Mouse (Mus musculus) adrenal gland, postnatal 25 days (tissue): ENCODE measurements around the gene Zfp180. TPM values are rescaled to one million over a fixed set of nuclear protein-coding genes. Genes with fewer than 3 reads are reported as not detected.

Experiments used
- total RNA-seq: library from RNA; stranded (reverse); gene quantifications from 2 replicates; pipeline ENCODE4 v1.2.3, GENCODE M21; 2021

Gene Zfp180
- total RNA-seq, 1 experiment from 2014 or later, result 26.6 TPM

Other genes with a start within 250 kb of the Zfp180 start
- gene Vmn1r176, start 244.6 kb upstream of the Zfp180 start, total RNA-seq, result not detected in 2 replicates
- not detected in 2 replicates for gene Vmn1r177, start 215.5 kb upstream of the Zfp180 start, total RNA-seq
- gene Vmn1r178, start 189.9 kb upstream of the Zfp180 start, total RNA-seq, result not detected in 2 replicates
- gene Vmn1r179, start 154.9 kb upstream of the Zfp180 start, total RNA-seq, result not detected in 2 replicates
- not detected in 2 replicates for gene Vmn1r180, start 131.3 kb upstream of the Zfp180 start, total RNA-seq
- gene Vmn1r181, start 107.3 kb upstream of the Zfp180 start, total RNA-seq, result not detected in 2 replicates
- gene V1rd19, start 80.2 kb upstream of the Zfp180 start, total RNA-seq, result not detected in 2 replicates
- gene Vmn1r183, start 28.7 kb upstream of the Zfp180 start, total RNA-seq, result not detected in 2 replicates
- 5.4 and 6.1 TPM in 2 replicates for gene Zfp112, start 30.4 kb downstream of the Zfp180 start, total RNA-seq
- 11.1 and 11.3 TPM in 2 replicates for gene Zfp235, start 52.2 kb downstream of the Zfp180 start, total RNA-seq
- 0.29 and 0.58 TPM in 2 replicates for gene Zfp114, start 93.1 kb downstream of the Zfp180 start, total RNA-seq
- 9.7 and 9.9 TPM in 2 replicates for gene Zfp111, start 129.5 kb downstream of the Zfp180 start, total RNA-seq
- gene Zfp109, start 155.6 kb downstream of the Zfp180 start, total RNA-seq, result 4.5 and 6.5 TPM in 2 replicates
- gene Zfp108, start 172.9 kb downstream of the Zfp180 start, total RNA-seq, result 3.3 and 4.1 TPM in 2 replicates
- gene Zfp93, start 188.5 kb downstream of the Zfp180 start, total RNA-seq, result 7.2 and 8.7 TPM in 2 replicates
- 10.1 and 11.5 TPM in 2 replicates for gene Zfp61, start 219.3 kb downstream of the Zfp180 start, total RNA-seq
- gene Zfp94, start 234.7 kb downstream of the Zfp180 start, total RNA-seq, result 4.1 and 6.6 TPM in 2 replicates